In the genomic region with DNA sequence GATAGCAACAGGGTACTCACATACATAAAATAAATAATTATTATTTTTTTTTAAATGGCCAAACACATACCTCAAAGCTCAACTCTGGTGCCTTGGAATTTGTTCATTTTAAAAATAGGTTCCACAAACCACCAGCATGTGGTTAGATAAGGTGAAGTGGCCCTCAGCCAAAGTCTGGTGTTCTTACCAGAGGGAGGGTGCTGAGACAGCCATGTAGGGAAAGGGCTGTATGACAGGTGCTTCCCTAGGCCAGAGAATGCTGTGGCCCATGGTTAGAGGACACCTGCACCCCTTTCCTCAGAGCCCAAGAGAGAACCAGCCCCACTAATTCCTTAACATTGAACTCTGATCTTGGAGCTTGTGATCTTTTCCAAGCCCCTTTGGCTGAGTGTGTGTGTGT, we compare ENCODE assay signal across 35 mouse cellular contexts. TPM values are rescaled to one million over a fixed set of nuclear protein-coding genes. Genes with fewer than 3 reads are reported as not detected.
"Had no signal": no experiment of that assay in that cellular context is flagged by ENCODE, and none has a peak within 500 bp of the region (broad histone marks: within the 10 kb centered on the region; RNA-seq: fewer than 3 reads in every experiment).

No protein-coding gene starts in this region.

- H3K9me3 ChIP-seq: heart, embryonic 10.5 days; heart, embryonic 12.5 days; hindbrain, embryonic 10.5 days; hindbrain, embryonic 12.5 days; intestine, embryonic 15.5 days; kidney, embryonic 15.5 days; limb, embryonic 10.5 days; limb, embryonic 12.5 days; liver, embryonic 13.5 days had no signal

- H3K4me1 ChIP-seq: intestine, embryonic 15.5 days; kidney, embryonic 15.5 days; limb, embryonic 10.5 days; limb, embryonic 12.5 days; liver, embryonic 13.5 days had no signal

- H3K27me3 ChIP-seq: hindbrain, embryonic 12.5 days; intestine, embryonic 15.5 days; kidney, embryonic 15.5 days; liver, embryonic 13.5 days had no signal

- ATAC-seq: hindbrain, embryonic 16.5 days; inflammation-experienced regulatory T-cells, adult 6 months; intestine, embryonic 15.5 days; intestine, postnatal 0 days had no signal

- H3K36me3 ChIP-seq: heart, embryonic 12.5 days; intestine, embryonic 15.5 days; kidney, embryonic 15.5 days; limb, embryonic 10.5 days; limb, embryonic 12.5 days; liver, embryonic 13.5 days had no signal

- DNase-seq: gastrocnemius, postnatal 14 days; gastrocnemius, postnatal 36 days; heart, adult 11 months; heart, postnatal 10 days; kidney, adult 2 months; kidney, adult 9 months; kidney, postnatal 14 days; kidney, postnatal 36 days; liver; liver, embryonic 13.5 days had no signal

- H3K4me3 ChIP-seq: heart, embryonic 10.5 days; heart, embryonic 12.5 days; hindbrain, embryonic 10.5 days; hindbrain, embryonic 12.5 days; intestine, embryonic 15.5 days; kidney, embryonic 15.5 days; layer of hippocampus, adult 2 months; left cerebral cortex, adult 2 months; limb, embryonic 10.5 days; limb, embryonic 12.5 days; liver, embryonic 13.5 days had no signal

RNA-seq across cellular contexts. Expression of gene Birc7, which starts 11.4 kb away (rescaled TPM):
- total RNA-seq: gastrocnemius, adult 18-20 months; gastrocnemius, adult 8-10 months; gastrocnemius, postnatal 14 days; gastrocnemius, postnatal 36 days; heart, adult 8-10 months; heart, postnatal 10 days; heart, postnatal 25 days; layer of hippocampus, adult 2 months; layer of hippocampus, postnatal 10 days; left cerebral cortex, postnatal 14 days; left cerebral cortex, postnatal 36 days had no signal
- polyA plus RNA-seq: heart, embryonic 14.5 days; inflammation-experienced regulatory T-cells, adult 6 months; intestine, embryonic 15.5 days; intestine, postnatal 0 days; kidney, adult 2 months; kidney, embryonic 15.5 days; kidney, postnatal 0 days; large intestine, adult 2 months; limb, embryonic 10.5 days; limb, embryonic 12.5 days; limb, embryonic 14.5 days; liver, embryonic 11.5 days; liver, embryonic 13.5 days had no signal

RNA-seq across cellular contexts. Expression of gene Nkain4, which starts 14.3 kb away (rescaled TPM):
- total RNA-seq: gastrocnemius, postnatal 36 days had no signal
- polyA plus RNA-seq: inflammation-experienced regulatory T-cells, adult 6 months had no signal
